Mouse (Mus musculus) testis, adult 2 months (tissue): ENCODE measurements at regions not wholly inside any gene's neighbourhood (a gene's known extent, or its start where the extent isn't known, plus 50 kb on each side); places are given as distances from the start of the nearest gene placed in this dataset.

ENCODE experiments used
- H3K27ac ChIP-seq: fragments of 200-500 bp; 2 replicates; pipeline ENCODE4 v1.5.1; 2012; ENCODE audit warnings: low read depth, low read length; ENCODE audit not compliant: control insufficient read depth, insufficient read depth
- H3K27me3 ChIP-seq: fragments of 200-500 bp; 2 replicates; pipeline ENCODE4 v1.6.1; 2012; ENCODE audit warnings: mild to moderate bottlenecking, low read length, moderate library complexity; ENCODE audit not compliant: control insufficient read depth, insufficient read depth
- H3K36me3 ChIP-seq: fragments of 200-500 bp; 2 replicates; pipeline ENCODE4 v1.6.1; 2012; ENCODE audit warnings: mild to moderate bottlenecking, low read length; ENCODE audit not compliant: control insufficient read depth, insufficient read depth
- H3K4me1 ChIP-seq: fragments of 200-500 bp; 2 replicates; pipeline ENCODE4 v1.6.1; 2012; ENCODE audit warnings: low read length; ENCODE audit not compliant: control insufficient read depth, insufficient read depth
- H3K4me3 ChIP-seq: fragments of 200-500 bp; 2 replicates; pipeline ENCODE4 v1.5.1; 2012; ENCODE audit warnings: low read depth, mild to moderate bottlenecking, low read length, moderate library complexity, mixed read lengths; ENCODE audit not compliant: control insufficient read depth
- CTCF ChIP-seq: fragments of 200-500 bp; IDR thresholded peaks from 2 replicates; pipeline ENCODE4 v1.5.1; 2012; ENCODE audit warnings: low read depth, mild to moderate bottlenecking, inconsistent platforms, low read length, moderate library complexity; ENCODE audit not compliant: control insufficient read depth, insufficient read depth, insufficient replicate concordance
- POLR2A ChIP-seq: fragments of 200-500 bp; IDR thresholded peaks from 2 replicates; pipeline ENCODE4 v1.6.1; 2012; ENCODE audit warnings: low read depth, mild to moderate bottlenecking, inconsistent platforms, low read length, moderate library complexity; ENCODE audit not compliant: control insufficient read depth

- H3K4me3 ChIP-seq: no peak overlapping the region
- H3K36me3 ChIP-seq: no peaks in the 10 kb centered on the region
- no peaks in the 10 kb centered on the region for H3K4me1 ChIP-seq
- no peak for TF ChIP-seq POLR2A
- no peak for TF ChIP-seq CTCF
- H3K27ac ChIP-seq: no peak overlapping the region
- no peaks in the 10 kb centered on the region for H3K27me3 ChIP-seq
Observed at GRCm38 (mm10) chr2:71613216-71613615, 66.7 kb upstream of the Dlx2 start.

- Histone ChIP-seq H3K4me3 (no peak overlapping the region), H3K36me3 (no peaks in the 10 kb centered on the region), H3K27me3 (no peaks in the 10 kb centered on the region), H3K4me1 (no peaks in the 10 kb centered on the region), H3K27ac (no peak overlapping the region)
- TF ChIP-seq POLR2A (no peak), CTCF (no peak)
Observed at GRCm38 (mm10) chr2:71616526-71616925, 70.0 kb upstream of the Dlx2 start.

GRCm38 (mm10) chr2:71621458-71621857, 74.9 kb upstream of the Dlx2 start:
- Histone ChIP-seq H3K4me3 (no peak overlapping the region), H3K4me1 (no peaks in the 10 kb centered on the region), H3K27me3 (no peaks in the 10 kb centered on the region), H3K27ac (no peak overlapping the region), H3K36me3 (no peaks in the 10 kb centered on the region)
- TF ChIP-seq CTCF: no peak
- TF ChIP-seq POLR2A: no peak

GRCm38 (mm10) chr2:71622532-71623099, 76.1 kb upstream of the Dlx2 start:
- H3K27ac ChIP-seq: no peak overlapping the region
- TF ChIP-seq CTCF (no peak), POLR2A (no peak)
- H3K27me3 ChIP-seq: no peaks in the 10 kb centered on the region
- H3K4me3 ChIP-seq: no peak overlapping the region
- H3K36me3 ChIP-seq: no peaks in the 10 kb centered on the region
- H3K4me1 ChIP-seq: no peaks in the 10 kb centered on the region

- no peak overlapping the region for H3K27ac ChIP-seq
- TF ChIP-seq CTCF (no peak), POLR2A (no peak)
- no peak overlapping the region for H3K4me3 ChIP-seq
- no peaks in the 10 kb centered on the region for H3K4me1 ChIP-seq
- H3K27me3 ChIP-seq: no peaks in the 10 kb centered on the region
- no peaks in the 10 kb centered on the region for H3K36me3 ChIP-seq
Observed at GRCm38 (mm10) chr2:71623134-71623533, 76.6 kb upstream of the Dlx2 start.

GRCm38 (mm10) chr2:71625298-71625902, 78.8 kb upstream of the Dlx2 start:
- H3K36me3 ChIP-seq: no peaks in the 10 kb centered on the region
- no peaks in the 10 kb centered on the region; the same call in 1 of the 2 replicates for H3K4me1 ChIP-seq
- no peak overlapping the region for H3K27ac ChIP-seq
- TF ChIP-seq POLR2A (no peak), CTCF (no peak)
- H3K4me3 ChIP-seq: no peak overlapping the region
- H3K27me3 ChIP-seq: no peaks in the 10 kb centered on the region

- H3K4me3 ChIP-seq: no peak overlapping the region
- H3K27me3 ChIP-seq: no peaks in the 10 kb centered on the region
- no peaks in the 10 kb centered on the region for H3K36me3 ChIP-seq
- H3K4me1 ChIP-seq: no peaks in the 10 kb centered on the region; the same call in 1 of the 2 replicates
- no peak for TF ChIP-seq POLR2A
- TF ChIP-seq CTCF: no peak
- H3K27ac ChIP-seq: no peak overlapping the region
Observed at GRCm38 (mm10) chr2:71626404-71626803, 79.8 kb upstream of the Dlx2 start.
